Mouse (Mus musculus) liver, embryonic 12.5 days (tissue): ENCODE results near the gene Ncs1. TPM values are rescaled to one million over a fixed set of nuclear protein-coding genes. Genes with fewer than 3 reads are reported as not detected.

ENCODE experiments used
- ATAC-seq: fragments of 200-750 bp; cut with Nextera tagmentation; 2 replicates; pipeline ENCODE4 v1.8.0; 2017; ENCODE audit warnings: moderate number of reproducible peaks, mild to moderate bottlenecking, moderate library complexity
- H3K27ac ChIP-seq: fragments of 300-500 bp; sonication (generic); 2 replicates; pipeline ENCODE4 v1.5.1; 2016; ENCODE audit warnings: mild to moderate bottlenecking
- H3K27me3 ChIP-seq: fragments of 300-500 bp; sonication (generic); replicated peaks from 2 replicates; pipeline ENCODE4 v1.6.1; 2016; ENCODE audit warnings: mild to moderate bottlenecking, moderate library complexity
- H3K36me3 ChIP-seq: fragments of 300-500 bp; sonication (generic); 2 replicates; pipeline ENCODE4 v1.6.1; 2016; ENCODE audit warnings: mild to moderate bottlenecking, moderate library complexity
- H3K4me1 ChIP-seq: fragments of 300-500 bp; sonication (generic); 2 replicates; pipeline ENCODE4 v1.6.1; 2016
- H3K4me2 ChIP-seq: fragments of 300-500 bp; sonication (generic); 2 replicates; pipeline ENCODE4 v1.6.1; 2016; ENCODE audit warnings: mild to moderate bottlenecking, moderate library complexity
- H3K4me3 ChIP-seq: fragments of 300-500 bp; sonication (generic); 2 replicates; pipeline ENCODE4 v1.5.1; 2016; ENCODE audit warnings: mild to moderate bottlenecking, moderate library complexity
- H3K9ac ChIP-seq: fragments of 300-500 bp; sonication (generic); 2 replicates; pipeline ENCODE4 v1.6.1; 2016; ENCODE audit warnings: mild to moderate bottlenecking, moderate library complexity
- H3K9me3 ChIP-seq: fragments of 300-500 bp; sonication (generic); replicated peaks from 2 replicates; pipeline ENCODE4 v1.6.1; 2016; ENCODE audit warnings: mild to moderate bottlenecking, moderate library complexity
- WGBS: fragments of 180-500 bp; shearing (Covaris S2); methylation state at CpG from one replicate; pipeline ENCODE4 v1.1.7; 2016; ENCODE audit not compliant: insufficient replicate concordance; 5-methylcytosine and 5-hydroxymethylcytosine counted together
- polyA plus RNA-seq: library from polyadenylated mRNA; unstranded; fragments of >200 nt; fragmentation: Nextera tagmentation; extraction: Ambion mirVana; gene quantifications from 2 replicates; pipeline ENCODE4 v1.2.1, GENCODE M21; 2016

Gene Ncs1
- polyA plus RNA-seq, 1 experiment from 2014 or later = 4.3 TPM

DNA sequence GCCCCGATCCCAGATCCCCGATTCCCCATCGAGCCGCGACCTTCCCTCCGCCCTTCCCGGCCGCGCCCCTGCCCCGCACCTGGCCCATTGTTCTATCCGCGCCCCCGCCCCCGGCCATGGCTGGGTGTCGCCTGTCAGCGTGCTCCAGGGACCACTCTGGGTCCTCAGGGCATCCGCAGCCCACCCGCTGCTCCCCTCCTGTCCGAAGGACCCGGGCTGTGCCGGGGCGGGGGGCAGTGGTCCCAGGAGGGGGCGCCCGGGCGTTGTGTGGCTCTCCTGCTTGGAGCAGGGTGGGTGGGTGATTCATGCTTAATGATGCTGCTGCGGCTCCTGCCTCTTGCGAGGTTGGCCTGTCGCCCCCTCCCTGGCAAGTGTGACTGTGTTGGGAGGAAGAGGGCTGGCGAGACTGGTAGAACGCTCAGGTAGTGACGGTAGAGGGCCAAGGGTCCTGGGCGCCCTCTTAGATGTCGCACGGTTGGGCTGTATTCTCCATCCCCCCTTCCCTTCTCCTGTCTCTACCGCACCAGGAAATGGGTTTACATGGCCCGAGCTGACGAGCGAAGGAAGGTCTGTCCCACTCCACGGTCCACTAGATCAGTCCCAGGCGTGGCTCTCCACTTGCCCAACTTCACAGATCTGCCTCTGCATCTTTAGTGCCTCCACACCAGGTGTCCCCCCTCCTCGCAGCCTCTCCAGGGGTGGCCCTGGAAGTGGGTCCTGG is 788 bp downstream of the Ncs1 start:
- Histone ChIP-seq H3K4me3 (peak overlapping the region; percentile 58), H3K9me3 (no peaks in the 10 kb centered on the region), H3K27ac (no peak overlapping the region), H3K27me3 (peaks cover 85% of the 10 kb centered on the region), H3K36me3 (no peaks in the 10 kb centered on the region), H3K9ac (peak overlapping the region; percentile 53), H3K4me2 (peak overlapping the region; percentile 73), H3K4me1 (peaks cover 19% of the 10 kb centered on the region)
- WGBS = 5% methylated on average over 33 of the region's 41 CpGs
- ATAC-seq = no peak

DNA sequence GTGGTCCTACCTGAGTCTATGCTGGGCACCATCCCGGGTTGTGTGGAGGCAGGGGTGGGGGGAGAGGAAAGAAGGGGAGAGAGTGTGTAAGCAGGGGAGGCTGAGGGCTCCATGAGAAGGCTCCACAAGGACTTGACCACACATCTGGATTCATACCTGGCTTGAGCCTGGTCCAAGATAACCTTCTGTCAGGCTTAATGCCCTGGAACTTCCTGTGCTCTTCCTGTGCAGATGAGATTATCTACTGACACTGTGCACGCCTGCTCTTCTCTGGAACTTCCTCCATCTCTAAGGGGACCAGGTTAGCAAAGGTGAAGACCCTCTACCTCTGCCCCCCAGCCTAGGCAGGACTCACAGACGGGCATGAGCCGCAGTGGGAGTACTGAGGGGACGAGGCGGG is 3.2 kb downstream of the Ncs1 start:
- WGBS = 45% methylated on average over 6 of the region's 6 CpGs
- Histone ChIP-seq H3K4me1 (peaks cover 19% of the 10 kb centered on the region), H3K27me3 (peaks cover 60% of the 10 kb centered on the region), H3K36me3 (no peaks in the 10 kb centered on the region), H3K4me2 (no peak overlapping the region), H3K4me3 (no peak overlapping the region), H3K9ac (no peak overlapping the region), H3K27ac (no peak overlapping the region), H3K9me3 (no peaks in the 10 kb centered on the region)
- ATAC-seq = no peak

DNA sequence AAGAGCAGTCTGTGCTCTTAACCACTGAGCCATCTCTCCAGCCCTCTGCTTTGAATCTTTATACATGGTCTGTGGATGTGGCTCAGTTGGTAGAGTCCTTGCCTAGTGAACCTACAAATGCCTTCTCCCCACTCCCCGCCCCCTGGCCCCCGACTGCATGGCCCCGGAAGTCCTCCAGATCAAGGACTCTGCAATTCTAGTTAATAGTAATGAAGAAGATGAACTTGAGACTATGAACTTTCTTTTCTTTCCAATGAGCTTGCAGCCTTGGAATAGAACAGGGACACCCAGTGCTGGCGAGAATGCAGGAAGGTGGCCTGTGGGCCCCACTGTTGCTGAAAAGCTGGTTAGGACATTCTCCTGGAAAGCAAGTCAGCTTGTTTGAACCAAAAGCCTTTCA is 6.5 kb downstream of the Ncs1 start:
- no peak for ATAC-seq
- H3K9me3 ChIP-seq = no peaks in the 10 kb centered on the region
- H3K27me3 ChIP-seq = peaks cover 33% of the 10 kb centered on the region
- peaks cover 14% of the 10 kb centered on the region; the same call in 1 of the 2 replicates for H3K4me1 ChIP-seq
- no peak overlapping the region for H3K4me2 ChIP-seq
- WGBS = 77% methylated on average over 4 of the region's 4 CpGs
- no peak overlapping the region for H3K4me3 ChIP-seq
- no peaks in the 10 kb centered on the region for H3K36me3 ChIP-seq
- no peak overlapping the region for H3K9ac ChIP-seq
- no peak overlapping the region for H3K27ac ChIP-seq

DNA sequence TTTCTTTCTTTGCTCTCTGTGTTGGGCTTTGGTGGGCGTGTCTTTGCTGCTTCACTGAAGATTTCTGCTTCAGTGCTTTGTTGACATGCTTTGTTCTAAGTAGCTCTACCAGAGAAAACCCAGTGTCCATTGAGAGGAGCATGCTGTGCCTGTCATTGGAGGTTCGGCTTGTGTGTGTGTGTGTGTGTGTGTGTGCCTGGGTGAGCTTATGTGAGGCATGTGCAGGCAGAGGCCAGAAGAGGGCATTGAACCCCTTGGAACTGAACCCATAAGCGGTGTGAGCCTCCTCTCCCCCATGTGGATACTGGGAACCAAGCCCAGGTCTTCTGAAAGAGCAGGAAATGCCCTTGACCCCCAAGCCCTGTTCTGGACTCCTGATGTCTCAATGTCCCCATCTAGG is 7.8 kb downstream of the Ncs1 start:
- no peaks in the 10 kb centered on the region for H3K9me3 ChIP-seq
- no peak for ATAC-seq
- WGBS = 61% methylated on average over 3 of the region's 3 CpGs
- no peak overlapping the region for H3K4me3 ChIP-seq
- no peak overlapping the region for H3K27ac ChIP-seq
- peaks cover 27% of the 10 kb centered on the region for H3K27me3 ChIP-seq
- no peak overlapping the region for H3K4me2 ChIP-seq
- H3K36me3 ChIP-seq = no peaks in the 10 kb centered on the region
- no peak overlapping the region for H3K9ac ChIP-seq
- H3K4me1 ChIP-seq = peaks cover 20% of the 10 kb centered on the region

DNA sequence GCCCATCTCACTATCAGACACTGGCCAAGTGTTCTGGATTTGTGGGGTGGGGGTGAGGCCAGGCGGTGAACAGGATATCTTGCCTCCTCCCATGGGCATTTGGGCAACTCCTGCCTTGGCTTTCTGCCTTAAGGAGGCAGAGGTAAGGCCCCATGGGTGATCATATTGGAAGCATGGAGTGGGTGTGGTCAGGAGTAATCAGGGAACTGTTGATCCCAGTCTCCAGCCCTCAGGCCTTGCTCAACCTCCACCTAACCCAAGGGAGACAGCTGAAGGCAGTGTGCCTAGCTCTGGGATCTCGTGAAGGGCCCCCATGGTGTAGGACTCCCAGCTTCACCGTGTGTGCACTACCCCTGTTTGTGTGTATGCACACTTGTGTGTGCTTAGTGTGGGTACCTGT is 9.2 kb downstream of the Ncs1 start:
- Histone ChIP-seq H3K27me3 (peaks cover 21% of the 10 kb centered on the region; the same call in 1 of the 2 replicates), H3K4me2 (no peak overlapping the region), H3K4me1 (peaks cover 33% of the 10 kb centered on the region), H3K9me3 (no peaks in the 10 kb centered on the region), H3K9ac (no peak overlapping the region), H3K27ac (no peak overlapping the region), H3K4me3 (no peak overlapping the region), H3K36me3 (no peaks in the 10 kb centered on the region)
- 77% methylated on average over 3 of the region's 3 CpGs for WGBS
- ATAC-seq = no peak

DNA sequence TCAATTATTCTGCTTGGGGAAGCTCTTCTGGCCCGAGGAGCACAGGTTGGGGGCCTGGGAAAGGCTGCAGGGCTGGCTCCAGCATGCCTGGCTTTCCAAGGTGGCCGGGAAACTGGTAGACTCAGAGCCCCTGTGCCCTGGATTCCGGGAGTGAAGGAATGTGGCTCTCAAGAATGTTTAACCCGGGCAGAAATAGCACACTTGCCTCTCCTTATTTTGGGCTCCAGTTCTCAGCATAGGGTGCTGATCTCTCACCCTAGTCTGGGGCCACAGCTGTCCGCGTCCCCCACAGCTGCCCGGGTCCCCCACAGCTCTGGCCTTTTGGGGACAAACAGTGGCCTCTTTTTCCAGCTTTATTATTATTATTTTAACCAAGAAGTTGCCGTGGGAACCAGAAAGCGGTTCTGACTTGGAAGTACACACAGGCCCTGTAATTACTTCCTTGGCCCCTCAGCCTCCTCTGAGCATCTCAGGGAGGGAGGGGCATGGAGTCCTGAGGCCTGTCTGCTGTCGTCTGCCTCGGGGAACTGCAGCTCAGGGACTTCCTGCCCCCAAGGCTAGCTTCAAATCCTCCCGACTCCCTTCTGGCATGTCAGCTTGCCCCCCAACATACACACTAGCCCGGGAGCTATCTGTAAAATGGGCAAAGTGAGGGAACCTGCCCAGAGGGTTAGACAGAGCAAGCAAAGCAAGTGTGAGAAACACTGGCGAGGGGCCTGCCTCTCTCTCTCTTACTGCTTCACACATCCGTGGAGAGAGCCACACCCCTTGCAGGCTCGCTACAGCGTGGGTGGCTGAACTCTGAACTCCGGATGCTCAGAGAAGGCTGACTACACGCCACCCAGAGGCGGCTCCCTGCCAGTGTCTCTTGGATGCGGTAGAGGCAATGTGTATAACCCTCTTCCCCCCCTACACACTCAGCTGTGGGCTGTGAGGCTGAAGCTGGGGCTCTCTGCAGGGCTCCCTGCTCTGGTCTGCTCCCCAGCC is 10.6 kb downstream of the Ncs1 start:
- no peak for ATAC-seq
- no peak overlapping the region for H3K27ac ChIP-seq
- H3K4me1 ChIP-seq = peaks cover 33% of the 10 kb centered on the region
- H3K9me3 ChIP-seq = no peaks in the 10 kb centered on the region
- H3K9ac ChIP-seq = no peak overlapping the region
- 0 out of 2 replicates have a peak, but pooled peaks cover 13% of the 10 kb centered on the region for H3K27me3 ChIP-seq
- WGBS = 25% methylated on average over 21 of the region's 21 CpGs
- no peak overlapping the region for H3K4me3 ChIP-seq
- peak overlapping the region; percentile 21 for H3K4me2 ChIP-seq
- H3K36me3 ChIP-seq = no peaks in the 10 kb centered on the region

DNA sequence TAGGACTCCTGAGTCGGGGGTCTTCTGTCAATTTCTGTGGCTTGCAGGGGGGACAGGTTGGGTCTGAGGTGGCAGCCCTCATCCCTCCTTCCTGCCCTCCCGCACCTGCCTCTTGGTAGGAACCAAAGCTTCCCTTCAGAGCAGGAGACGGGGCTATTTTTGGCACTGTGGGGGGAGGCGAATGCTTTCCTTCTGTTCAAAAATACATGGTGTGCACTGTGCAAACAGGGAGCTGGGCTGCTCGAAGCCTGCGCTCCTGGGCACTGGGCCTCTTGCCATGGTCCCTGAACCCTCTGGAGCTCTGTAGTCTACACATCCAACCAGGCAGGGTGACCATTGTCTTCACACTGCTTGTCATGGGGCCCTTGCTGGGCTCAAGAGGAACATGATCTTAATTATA is 11.5 kb downstream of the Ncs1 start:
- H3K9ac ChIP-seq = no peak overlapping the region
- H3K9me3 ChIP-seq = no peaks in the 10 kb centered on the region
- peaks cover 13% of the 10 kb centered on the region; the same call in 1 of the 2 replicates for H3K27me3 ChIP-seq
- WGBS = 34% methylated on average over 6 of the region's 6 CpGs
- no peaks in the 10 kb centered on the region for H3K36me3 ChIP-seq
- H3K4me2 ChIP-seq = 0 out of 2 replicates have a peak overlapping the region, but pooled peaks have one; percentile 21
- H3K4me1 ChIP-seq = peaks cover 33% of the 10 kb centered on the region
- no peak overlapping the region for H3K27ac ChIP-seq
- ATAC-seq = no peak
- H3K4me3 ChIP-seq = no peak overlapping the region

DNA sequence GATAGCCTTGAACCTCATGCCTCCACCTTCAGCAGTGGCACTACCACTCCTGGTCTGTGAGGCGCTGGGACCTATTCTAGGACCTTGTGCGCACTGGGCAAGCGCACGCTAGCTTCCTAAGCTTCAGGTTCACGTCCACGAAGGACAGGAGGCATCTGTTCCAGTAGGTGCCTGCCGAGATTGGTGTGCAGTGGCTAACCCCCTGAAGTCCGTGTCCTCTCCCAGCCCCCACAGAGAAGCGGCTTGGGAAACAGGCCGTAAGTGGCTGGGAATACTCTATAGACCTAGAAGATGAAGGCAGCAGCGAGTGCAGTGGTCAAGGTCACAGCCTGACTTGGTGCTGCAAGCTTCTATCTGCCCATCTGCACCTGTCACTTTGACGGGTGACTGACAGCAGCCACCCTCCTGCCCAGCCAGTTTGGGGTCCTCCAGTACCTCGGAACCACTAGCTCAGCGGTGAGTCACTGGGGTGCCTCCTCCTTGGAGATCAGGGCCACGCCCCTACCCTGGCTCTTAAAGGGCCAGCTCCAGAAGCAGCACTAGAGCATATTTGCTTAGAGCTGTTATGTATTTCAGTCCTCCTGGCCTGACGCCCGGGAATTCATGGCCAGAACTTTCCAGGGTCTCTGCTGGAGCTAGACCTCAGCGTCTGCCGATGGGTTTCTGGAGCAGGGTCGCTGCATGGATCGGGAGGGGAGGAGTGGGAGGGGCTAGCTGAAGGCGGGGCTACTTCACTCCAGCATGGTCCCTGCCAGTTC is 13.2 kb downstream of the Ncs1 start:
- ATAC-seq = peak; percentile 59; the same call in 1 of the 2 replicates
- WGBS = 15% methylated on average over 22 of the region's 22 CpGs
- H3K27me3 ChIP-seq = peaks cover 19% of the 10 kb centered on the region; the same call in 1 of the 2 replicates
- H3K27ac ChIP-seq = no peak overlapping the region
- H3K36me3 ChIP-seq = no peaks in the 10 kb centered on the region
- peak overlapping the region; percentile 47 for H3K9ac ChIP-seq
- no peaks in the 10 kb centered on the region for H3K9me3 ChIP-seq
- peaks cover 33% of the 10 kb centered on the region for H3K4me1 ChIP-seq
- peak overlapping the region; percentile 64 for H3K4me3 ChIP-seq
- peak overlapping the region; percentile 77 for H3K4me2 ChIP-seq

DNA sequence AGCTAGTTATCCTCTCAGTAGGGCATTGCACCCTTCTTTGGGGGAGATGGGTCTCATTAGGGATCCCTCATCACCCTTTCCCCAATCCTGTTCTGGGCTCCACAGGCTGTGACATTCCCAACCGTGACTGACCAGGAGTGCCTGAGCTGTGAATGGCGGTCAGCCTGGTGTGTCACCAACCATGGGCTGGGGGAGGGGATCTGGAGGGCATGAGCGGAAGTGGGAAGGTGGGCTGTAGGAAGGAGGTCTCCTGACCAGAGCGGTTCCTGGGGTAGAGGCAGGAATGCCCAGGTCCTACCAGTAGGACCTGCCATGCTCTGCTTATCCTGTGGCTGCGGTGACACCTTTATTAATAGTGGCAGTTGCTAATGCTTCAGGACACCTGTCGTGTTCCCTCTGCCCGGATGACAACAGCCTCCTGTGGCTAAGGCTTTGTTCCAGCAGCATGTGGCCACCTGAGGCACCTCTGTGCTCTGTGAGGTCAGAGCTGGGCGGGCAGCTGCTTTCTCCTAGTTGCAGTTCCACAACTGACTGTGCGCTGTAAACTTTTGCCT is 13.8 kb downstream of the Ncs1 start:
- WGBS = 18% methylated on average over 9 of the region's 9 CpGs
- peaks cover 19% of the 10 kb centered on the region; the same call in 1 of the 2 replicates for H3K27me3 ChIP-seq
- H3K9ac ChIP-seq = peak overlapping the region; percentile 47
- H3K9me3 ChIP-seq = no peaks in the 10 kb centered on the region
- peak overlapping the region; percentile 77 for H3K4me2 ChIP-seq
- H3K4me1 ChIP-seq = peaks cover 33% of the 10 kb centered on the region
- peak overlapping the region; percentile 64 for H3K4me3 ChIP-seq
- no peak overlapping the region for H3K27ac ChIP-seq
- H3K36me3 ChIP-seq = no peaks in the 10 kb centered on the region
- ATAC-seq = 0 out of 2 replicates have a peak, but pooled peaks have one; percentile 14

DNA sequence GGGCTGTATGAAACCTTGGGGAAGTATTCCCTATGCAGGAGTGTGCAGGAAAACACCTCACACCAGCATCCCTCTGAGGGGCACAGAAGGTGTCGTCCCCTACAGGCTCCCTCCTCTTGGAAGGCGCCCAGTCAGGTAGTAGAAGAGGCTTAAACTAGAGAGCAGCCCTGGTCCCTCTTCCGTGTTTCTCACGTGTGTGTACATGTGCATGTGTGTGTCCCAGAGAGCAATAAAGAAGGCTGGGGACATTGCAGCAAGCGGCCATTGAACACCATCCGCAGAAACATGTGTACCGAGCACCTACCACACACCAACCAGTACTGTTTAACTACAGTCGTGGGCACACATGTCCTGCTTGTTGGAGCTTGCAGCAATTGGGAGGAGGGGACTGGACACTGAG is 14.9 kb downstream of the Ncs1 start:
- 64% methylated on average over 8 of the region's 8 CpGs for WGBS
- Histone ChIP-seq H3K9me3 (no peaks in the 10 kb centered on the region), H3K36me3 (no peaks in the 10 kb centered on the region), H3K4me1 (peaks cover 33% of the 10 kb centered on the region), H3K9ac (no peak overlapping the region), H3K4me2 (no peak overlapping the region), H3K27me3 (peaks cover 19% of the 10 kb centered on the region; the same call in 1 of the 2 replicates), H3K4me3 (no peak overlapping the region), H3K27ac (no peak overlapping the region)
- no peak for ATAC-seq

DNA sequence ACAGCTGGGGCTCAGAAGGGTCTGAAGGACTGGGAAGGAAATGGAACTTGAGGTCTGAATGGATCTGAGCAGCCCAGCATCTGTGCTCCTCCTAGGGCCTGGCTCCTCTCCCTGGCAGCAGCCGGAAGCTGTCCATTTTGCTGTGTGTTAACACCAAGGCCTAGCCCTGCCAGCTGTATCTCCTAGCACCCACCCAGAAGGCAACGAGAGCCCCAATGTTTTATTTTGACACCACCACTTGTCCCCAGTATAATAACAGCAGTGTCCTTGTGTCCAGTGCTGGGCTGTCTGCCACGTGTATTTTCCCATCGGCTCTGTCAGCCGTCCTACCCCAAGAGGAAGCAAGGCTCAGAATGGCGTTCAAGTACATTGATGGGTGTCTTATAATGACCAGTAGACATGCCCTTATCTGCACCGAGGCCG is 17.4 kb downstream of the Ncs1 start:
- H3K27ac ChIP-seq = no peak overlapping the region
- no peak for ATAC-seq

More for the DNA sequence above, 17.4 kb downstream of the Ncs1 start:
- Histone ChIP-seq H3K36me3 (no peaks in the 10 kb centered on the region), H3K9me3 (no peaks in the 10 kb centered on the region), H3K9ac (no peak overlapping the region), H3K27me3 (peaks cover 6% of the 10 kb centered on the region; the same call in 1 of the 2 replicates), H3K4me1 (peaks cover 16% of the 10 kb centered on the region), H3K4me3 (no peak overlapping the region), H3K4me2 (no peak overlapping the region)
- WGBS = 69% methylated on average over 8 of the region's 8 CpGs
